8 mouse cellular contexts compared by ENCODE assay signal in the genomic region with DNA sequence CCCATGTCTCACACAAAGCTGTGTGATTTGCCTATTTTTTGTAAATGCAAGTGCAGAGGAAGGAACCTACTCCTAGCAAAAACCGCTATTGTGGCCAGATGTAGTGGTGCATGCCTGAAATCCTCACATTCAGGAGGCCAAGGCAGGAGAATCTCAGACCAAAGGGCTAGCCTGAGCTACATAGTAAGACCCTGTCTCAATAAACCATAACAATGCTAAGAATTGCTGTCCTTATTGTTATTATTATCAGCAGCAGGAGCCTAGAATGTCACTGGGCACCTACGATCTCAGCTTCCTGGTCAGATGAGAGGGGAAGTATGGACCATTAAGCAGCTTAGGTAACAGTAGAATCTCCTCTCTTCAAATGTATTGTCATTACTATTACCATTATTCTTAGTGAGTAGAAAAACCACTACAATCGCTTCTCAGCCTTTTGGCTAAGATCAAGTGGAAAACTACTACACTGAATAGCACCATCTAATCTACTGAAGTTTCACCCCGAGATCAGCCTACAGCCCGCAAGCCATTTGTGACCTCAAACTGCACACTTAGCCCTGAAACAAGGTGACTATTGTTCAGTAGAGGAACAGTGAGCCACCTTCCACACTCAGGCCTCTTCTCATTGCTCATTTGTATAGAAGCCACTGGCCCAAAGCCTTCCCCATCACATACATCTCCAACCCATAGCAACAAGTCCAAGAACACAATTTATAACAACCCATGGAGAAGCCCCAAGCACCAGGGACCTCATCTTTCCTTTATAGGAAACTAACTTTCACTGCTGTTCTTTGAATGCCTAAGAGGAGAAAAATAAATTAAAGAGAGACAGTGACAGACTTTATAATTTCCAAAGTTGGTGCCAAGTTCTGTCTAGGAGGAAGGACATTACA.
A peak's percentile ranks its signal among the peaks of the same experiment; 100 is the strongest.
DNase-seq lines count a peak whose midpoint lies in the region; ATAC-seq and TF ChIP-seq lines count a peak whose summit lies in the region.

No protein-coding gene starts in this region.

- peak; percentile 26 to 37 for DNase-seq in adrenal gland, adult (ENCODE audit: inconsistent age in 2 of 2, low spot score in 1 of 2)
- no peak for DNase-seq in adrenal gland, postnatal 10 days
- DNase-seq in lung, postnatal 0 days (ENCODE audit: low spot score) = no peak
- no peak for DNase-seq in lung, postnatal 10 days
- DNase-seq in limb, embryonic 10.5 days (ENCODE audit: low spot score) = no peak
- no peak for DNase-seq in yolk sac, embryonic 10.5 days (ENCODE audit: low spot score)
- DNase-seq in thymus, postnatal 25 days = no peak

- 0 out of 2 replicates have a peak overlapping the region, but pooled peaks have one; percentile 1 for H3K9ac ChIP-seq in lung, postnatal 0 days (replicated peaks; ENCODE audit: low read depth)
- no peak overlapping the region for H3K9ac ChIP-seq in stomach, embryonic 14.5 days (replicated peaks; ENCODE audit: low read depth, low read length)

- no peaks in the 10 kb centered on the region for H3K27me3 ChIP-seq in lung, postnatal 0 days (replicated peaks; ENCODE audit: insufficient read depth, low read length)
- 0 out of 2 replicates have a peak, but pooled peaks cover 10% of the 10 kb centered on the region for H3K27me3 ChIP-seq in limb, embryonic 10.5 days (ENCODE audit: low read depth, poor library complexity, severe bottlenecking)
- no peaks in the 10 kb centered on the region for H3K27me3 ChIP-seq in stomach, embryonic 14.5 days (ENCODE audit: control insufficient read depth, insufficient read depth, low read length)

- no peak for TF ChIP-seq CTCF in lung, postnatal 0 days (IDR thresholded peaks at IDR 0.05)

- H3K4me1 ChIP-seq in lung, postnatal 0 days (ENCODE audit: insufficient read depth, low read depth, low read length) = peaks cover 29% of the 10 kb centered on the region; the same call in 1 of the 2 replicates
- H3K4me1 ChIP-seq in limb, embryonic 10.5 days = peaks cover 19% of the 10 kb centered on the region
- H3K4me1 ChIP-seq in stomach, embryonic 14.5 days (ENCODE audit: control insufficient read depth, insufficient read depth, low read length) = peaks cover 12% of the 10 kb centered on the region

- 70% methylated on average over 5 of the region's 5 CpGs for WGBS in lung, postnatal 0 days
- 92% methylated on average over 5 of the region's 5 CpGs for WGBS in limb, embryonic 10.5 days
- 85% methylated on average over 5 of the region's 5 CpGs for WGBS in stomach, embryonic 14.5 days

- H3K9me3 ChIP-seq in lung, postnatal 0 days (ENCODE audit: low read length) = no peaks in the 10 kb centered on the region
- no peaks in the 10 kb centered on the region for H3K9me3 ChIP-seq in limb, embryonic 10.5 days (replicated peaks)
- H3K9me3 ChIP-seq in stomach, embryonic 14.5 days (ENCODE audit: control insufficient read depth, low read depth, low read length) = no peaks in the 10 kb centered on the region

- no peak; the same call in 1 of the 2 replicates for ATAC-seq in lung, postnatal 0 days
- ATAC-seq in stomach, embryonic 14.5 days (ENCODE audit: insufficient number of reproducible peaks, insufficient read depth, low FRiP score, low read depth) = no peak

- peak overlapping the region; percentile 38; the same call in 1 of the 2 replicates for H3K4me2 ChIP-seq in lung, postnatal 0 days (replicated peaks; ENCODE audit: low read depth, low read length)
- peak overlapping the region; percentile 42 for H3K4me2 ChIP-seq in stomach, embryonic 14.5 days (replicated peaks; ENCODE audit: low read depth, low read length)

- H3K36me3 ChIP-seq in lung, postnatal 0 days (ENCODE audit: insufficient read depth, low read length) = no peaks in the 10 kb centered on the region
- no peaks in the 10 kb centered on the region for H3K36me3 ChIP-seq in limb, embryonic 10.5 days
- H3K36me3 ChIP-seq in stomach, embryonic 14.5 days (ENCODE audit: control insufficient read depth, insufficient read depth, low read length) = no peaks in the 10 kb centered on the region

- TF ChIP-seq EP300 in lung, postnatal 0 days (IDR thresholded peaks at IDR 0.05) = no peak

- peak overlapping the region; percentile 95 for H3K27ac ChIP-seq in lung, postnatal 0 days (ENCODE audit: low read length)
- 0 out of 2 replicates have a peak overlapping the region, but pooled peaks have one; percentile 82 for H3K27ac ChIP-seq in limb, embryonic 10.5 days
- peak overlapping the region; percentile 64 for H3K27ac ChIP-seq in stomach, embryonic 14.5 days (ENCODE audit: low read length)

- H3K4me3 ChIP-seq in lung, postnatal 0 days (ENCODE audit: low read depth, low read length) = no peak overlapping the region
- H3K4me3 ChIP-seq in limb, embryonic 10.5 days = peak overlapping the region; percentile 51; the same call in 1 of the 2 replicates
- no peak overlapping the region for H3K4me3 ChIP-seq in stomach, embryonic 14.5 days (ENCODE audit: low read depth, low read length)

Comparison
In these comparisons a context has a peak if more than half of its experiments do, and no peak if none do; other contexts are left out.
1. DNase-seq: peak in adrenal gland, adult (2 of 2); none in adrenal gland, postnatal 10 days (single experiment), lung, postnatal 0 days (single experiment), lung, postnatal 10 days (single experiment), limb, embryonic 10.5 days (single experiment), yolk sac, embryonic 10.5 days (single experiment) and thymus, postnatal 25 days (single experiment).
2. Peak in every context shown above with its lines, with median percentiles within 50 percentile points of each other: H3K27ac ChIP-seq.